Mouse (Mus musculus) NIH3T3 (cell line): Measurements from ENCODE around the gene Btd.

Experiments used
- DNase-seq: peaks from one replicate; pipeline ENCODE4 v3.0.0-alpha.2; 2012; ENCODE audit warnings: low read depth

Gene Btd

GRCm38 (mm10) chr14:31664903-31665565 is 24.2 kb downstream of the Btd start:
- DNase-seq: no peak

- no peak for DNase-seq
Measured at GRCm38 (mm10) chr14:31665566-31665940, 24.7 kb downstream of the Btd start.

GRCm38 (mm10) chr14:31666931-31667705 is 26.3 kb downstream of the Btd start:
- DNase-seq: no peak

GRCm38 (mm10) chr14:31667741-31668140 is 26.9 kb downstream of the Btd start:
- no peak for DNase-seq

- peak; percentile 60 for DNase-seq
Measured at GRCm38 (mm10) chr14:31668326-31668725, 27.5 kb downstream of the Btd start.

GRCm38 (mm10) chr14:31669161-31669611 is 28.4 kb downstream of the Btd start:
- peak; percentile 94 for DNase-seq

GRCm38 (mm10) chr14:31669642-31670490 is 29.0 kb downstream of the Btd start:
- peak; percentile 95 for DNase-seq

GRCm38 (mm10) chr14:31671635-31672320 is 30.9 kb downstream of the Btd start:
- no peak for DNase-seq

- DNase-seq: no peak
Measured at GRCm38 (mm10) chr14:31680656-31681055, 39.8 kb downstream of the Btd start.

- DNase-seq: no peak
Measured at GRCm38 (mm10) chr14:31681291-31681690, 40.5 kb downstream of the Btd start.

- DNase-seq: no peak
Measured at GRCm38 (mm10) chr14:31681931-31682555, 41.2 kb downstream of the Btd start.

GRCm38 (mm10) chr14:31683610-31684009 is 42.8 kb downstream of the Btd start:
- no peak for DNase-seq

- DNase-seq: no peak
Measured at GRCm38 (mm10) chr14:31684343-31685040, 43.7 kb downstream of the Btd start.

GRCm38 (mm10) chr14:31685680-31686079 is 44.9 kb downstream of the Btd start:
- no peak for DNase-seq

GRCm38 (mm10) chr14:31686231-31686630 is 45.4 kb downstream of the Btd start:
- no peak for DNase-seq

- no peak for DNase-seq
Measured at GRCm38 (mm10) chr14:31692536-31692935, 51.7 kb downstream of the Btd start.

GRCm38 (mm10) chr14:31696206-31696984 is 55.6 kb downstream of the Btd start:
- no peak for DNase-seq

GRCm38 (mm10) chr14:31696985-31697303 is 56.1 kb downstream of the Btd start:
- no peak for DNase-seq

GRCm38 (mm10) chr14:31697346-31697745 is 56.5 kb downstream of the Btd start:
- DNase-seq: no peak

- no peak for DNase-seq
Measured at GRCm38 (mm10) chr14:31697755-31698154, 56.9 kb downstream of the Btd start.
